Mouse (Mus musculus): ENCODE data around the gene Prdm1.

Prdm1 gene

GRCm38 (mm10) chr10:44456757-44457595 is 71.3 kb downstream of the Prdm1 start:
- no peak for DNase-seq (ENCODE audit: low read depth)

DNA sequence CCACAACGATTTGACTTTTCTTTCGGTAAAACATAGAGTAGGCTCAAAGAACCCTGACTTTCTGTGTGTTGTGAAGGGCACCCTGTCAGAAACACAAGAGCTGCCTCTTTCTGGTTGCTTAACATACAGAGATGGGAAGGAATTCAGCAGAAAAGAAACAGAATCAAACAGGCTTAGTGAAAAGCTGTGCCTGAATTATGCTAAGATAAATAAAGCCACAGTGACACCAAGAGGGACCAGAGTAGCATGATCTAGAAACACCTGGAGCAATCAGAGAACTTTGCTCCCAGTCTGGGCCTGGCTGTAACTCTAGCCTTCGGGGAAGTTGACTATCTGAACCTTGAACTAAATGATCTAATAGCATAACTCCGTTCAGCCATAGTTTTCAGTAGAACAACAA is 73.5 kb downstream of the Prdm1 start:
- DNase-seq (ENCODE audit: low read depth), result peak; percentile 20

DNA sequence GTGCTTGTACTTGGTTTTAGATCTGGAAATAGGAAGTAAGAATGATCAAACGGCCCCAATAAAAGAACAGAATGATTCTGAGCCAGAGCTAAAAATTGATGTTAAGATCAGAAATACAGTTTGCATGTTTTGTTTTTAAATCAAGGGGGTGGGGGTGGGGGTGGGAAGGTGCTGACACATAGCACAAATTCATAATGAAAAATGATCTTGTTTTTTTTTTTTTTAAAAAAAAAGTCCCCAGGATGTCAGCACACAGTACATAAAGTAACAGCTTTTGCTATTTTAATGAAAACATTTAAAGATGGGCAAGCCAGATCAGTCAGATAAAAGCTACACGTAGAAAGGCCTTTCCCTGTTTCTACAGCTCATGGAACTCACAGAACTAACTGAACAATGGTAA is 74.2 kb downstream of the Prdm1 start:
- no peak for DNase-seq (ENCODE audit: low read depth)

DNA sequence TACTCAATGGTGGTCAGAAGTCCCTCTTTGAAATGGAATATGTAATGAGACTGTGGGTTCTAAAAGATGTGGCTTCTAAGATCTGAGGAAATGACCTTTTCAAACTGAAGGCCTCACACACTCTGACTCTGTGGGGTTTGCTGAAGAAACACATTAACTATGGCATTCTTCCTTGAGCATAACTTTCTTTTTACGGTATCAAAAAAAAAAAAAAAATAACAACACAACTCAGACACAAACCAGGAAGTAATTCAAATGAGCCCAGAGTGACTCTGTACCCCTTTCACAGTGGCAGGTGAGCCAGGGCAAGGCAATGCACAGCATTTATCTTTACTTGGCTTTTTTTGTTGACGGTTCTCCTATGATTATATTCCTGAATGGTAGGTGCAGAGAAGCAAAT is 77.5 kb downstream of the Prdm1 start:
- no peak for DNase-seq (ENCODE audit: low read depth)

DNA sequence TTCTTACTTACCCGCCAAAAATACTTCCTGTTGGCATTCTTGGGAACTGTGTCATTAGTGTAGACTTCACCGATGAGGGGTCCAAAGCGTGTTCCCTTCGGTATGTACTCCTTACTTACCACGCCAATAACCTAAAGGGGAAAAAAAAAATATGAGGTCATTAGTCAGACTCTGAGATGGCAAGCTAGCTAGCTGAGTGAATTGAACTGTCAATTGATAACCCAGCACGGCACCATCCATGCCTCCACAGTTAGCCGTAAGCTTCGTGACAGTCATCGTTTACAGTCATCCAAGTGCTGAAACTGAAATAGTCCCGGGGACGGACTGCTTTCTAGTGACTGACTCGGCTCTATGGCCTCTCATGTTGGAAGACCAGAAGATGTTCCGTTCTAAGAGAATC is 78.2 kb downstream of the Prdm1 start:
- no peak for DNase-seq (ENCODE audit: low read depth)

GRCm38 (mm10) chr10:44449666-44450065 is 78.6 kb downstream of the Prdm1 start:
- peak; percentile 47 for DNase-seq (ENCODE audit: low read depth)

GRCm38 (mm10) chr10:44448165-44448564 is 80.1 kb downstream of the Prdm1 start:
- no peak for DNase-seq (ENCODE audit: low read depth)

DNA sequence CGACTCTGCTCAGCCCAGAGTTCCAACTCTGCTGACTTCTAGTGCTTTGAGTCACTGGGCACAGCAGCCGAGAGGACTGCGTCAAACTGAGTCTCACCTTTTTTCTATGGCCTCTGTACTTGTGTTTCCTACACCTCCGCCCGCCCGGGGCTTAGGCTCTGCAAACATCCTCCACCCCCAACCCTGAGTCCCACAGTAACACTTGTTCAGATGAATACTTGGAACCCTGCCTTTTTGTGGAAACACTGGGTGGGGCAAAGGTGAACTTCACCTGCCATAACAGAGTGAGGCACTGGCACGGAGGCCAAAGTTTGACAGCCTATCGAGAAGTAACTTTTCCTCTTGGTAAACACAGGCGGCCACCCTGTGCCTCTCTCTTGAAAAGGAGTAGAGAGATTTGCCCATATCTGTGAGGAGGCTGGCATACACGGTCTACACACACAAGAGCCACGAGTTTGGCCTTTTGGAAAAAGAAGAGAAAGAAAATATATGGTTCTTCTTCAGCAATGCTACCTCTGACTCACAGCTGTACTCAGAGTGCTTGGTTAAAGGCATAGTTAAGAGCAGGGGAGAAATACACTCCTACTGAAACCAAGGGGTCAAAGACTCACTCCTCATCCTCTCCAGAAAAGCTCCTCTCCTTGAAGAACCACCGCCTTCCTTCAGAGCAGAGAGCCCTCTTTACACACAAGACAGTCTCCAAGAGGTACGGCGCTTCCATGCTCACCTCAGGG is 80.7 kb downstream of the Prdm1 start:
- no peak for DNase-seq (ENCODE audit: low read depth)

DNA sequence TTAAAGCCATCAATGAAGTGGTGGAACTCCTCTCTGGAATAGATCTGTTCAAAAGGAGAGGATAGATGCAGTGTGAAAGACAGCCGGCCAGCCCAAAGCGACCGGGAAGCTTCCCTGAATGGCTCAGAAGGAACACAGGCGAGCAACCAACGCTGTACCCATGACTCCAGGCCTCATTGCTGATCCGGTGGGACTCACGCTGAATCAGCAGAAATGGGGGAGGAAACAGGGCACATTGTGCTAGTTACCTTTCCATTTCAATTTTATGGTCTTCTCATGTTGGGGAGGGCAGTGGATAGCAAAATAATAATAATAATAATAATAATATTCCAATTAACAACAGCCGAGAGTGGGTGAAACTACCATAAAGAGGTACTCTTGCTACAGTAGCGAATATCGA is 81.3 kb downstream of the Prdm1 start:
- DNase-seq (ENCODE audit: low read depth), result no peak

DNA sequence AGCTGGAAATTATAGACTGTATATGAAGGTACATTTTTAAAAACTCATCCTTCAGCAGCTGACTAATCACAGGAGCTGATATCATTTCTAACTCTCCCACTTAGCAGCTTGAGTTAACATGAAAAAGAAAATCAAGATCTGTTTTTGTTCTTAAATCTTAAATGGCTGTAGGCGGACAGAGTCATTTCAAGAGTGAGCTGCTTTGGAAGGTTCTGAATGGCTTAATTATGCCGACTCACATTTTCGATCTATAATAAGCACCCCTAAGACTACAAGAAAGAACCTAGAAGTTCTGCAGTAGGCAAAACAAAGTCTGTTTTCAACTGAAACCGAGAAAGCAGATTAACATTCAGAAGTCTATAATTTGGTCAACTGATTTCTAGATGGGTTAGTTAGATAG is 83.9 kb downstream of the Prdm1 start:
- DNase-seq (ENCODE audit: low read depth), result no peak

DNA sequence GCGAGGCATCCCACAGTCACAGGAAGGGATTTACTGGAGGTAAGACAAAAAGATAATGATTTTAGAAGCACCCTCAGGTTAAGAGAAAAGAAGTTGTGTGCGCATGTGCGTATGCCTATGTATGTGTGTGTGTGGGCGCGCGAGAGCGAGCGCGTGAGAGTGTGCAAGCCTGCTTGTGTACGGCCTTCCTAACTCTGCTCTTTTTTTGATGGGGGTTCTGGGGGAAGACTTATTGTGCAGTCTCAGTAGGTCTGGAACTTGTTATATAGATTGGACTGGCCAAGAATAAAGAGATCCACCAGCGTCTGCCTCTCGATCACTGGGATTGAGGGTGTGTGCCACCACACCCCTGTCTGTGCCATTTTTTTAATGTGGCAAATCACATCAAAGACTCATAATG is 84.6 kb downstream of the Prdm1 start:
- no peak for DNase-seq (ENCODE audit: low read depth)

- peak; percentile 23 for DNase-seq (ENCODE audit: low read depth)
Observed at GRCm38 (mm10) chr10:44439732-44440131, 88.6 kb downstream of the Prdm1 start.

DNA sequence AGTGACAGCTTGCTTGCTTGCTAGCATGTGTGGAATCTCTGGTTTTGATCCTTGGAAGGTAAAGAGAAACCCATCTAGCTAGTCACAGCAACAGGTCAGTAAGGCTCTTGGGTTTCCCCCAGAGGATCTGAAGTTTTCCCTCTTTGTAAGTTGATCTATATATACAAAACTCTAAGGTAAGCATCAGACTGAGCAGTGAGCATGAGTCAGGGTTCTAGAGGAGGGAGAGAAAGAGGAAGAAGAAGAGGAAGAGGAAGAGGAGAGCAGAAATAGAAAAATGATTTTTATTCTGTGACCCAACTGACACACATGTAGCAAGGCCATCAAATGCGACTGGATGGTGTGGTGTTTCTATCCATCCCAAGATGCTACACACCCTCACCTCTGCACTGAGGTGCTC is 90.7 kb downstream of the Prdm1 start:
- DNase-seq (ENCODE audit: low read depth), result no peak

DNA sequence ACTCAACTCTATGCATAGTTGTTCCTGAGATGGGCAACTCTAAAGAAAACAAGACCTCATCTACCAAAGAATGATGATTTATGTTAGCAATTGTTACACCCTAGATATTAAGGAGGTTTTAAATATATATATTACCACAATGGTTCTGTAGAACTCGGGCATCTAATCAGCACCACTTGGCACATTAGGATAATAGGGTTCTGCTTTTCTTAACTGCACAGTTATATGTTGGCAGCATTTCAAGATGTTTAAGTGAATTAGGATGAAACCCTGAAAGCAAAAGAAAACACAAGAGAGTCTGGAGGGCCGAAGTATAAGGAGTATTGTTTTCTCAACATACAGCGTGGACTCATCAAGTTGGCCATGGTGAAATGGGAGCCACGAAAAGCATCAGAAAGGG is 92.3 kb downstream of the Prdm1 start:
- DNase-seq (ENCODE audit: low read depth), result no peak

GRCm38 (mm10) chr10:44434702-44435181 is 93.6 kb downstream of the Prdm1 start:
- DNase-seq (ENCODE audit: low read depth), result peak; percentile 60

DNA sequence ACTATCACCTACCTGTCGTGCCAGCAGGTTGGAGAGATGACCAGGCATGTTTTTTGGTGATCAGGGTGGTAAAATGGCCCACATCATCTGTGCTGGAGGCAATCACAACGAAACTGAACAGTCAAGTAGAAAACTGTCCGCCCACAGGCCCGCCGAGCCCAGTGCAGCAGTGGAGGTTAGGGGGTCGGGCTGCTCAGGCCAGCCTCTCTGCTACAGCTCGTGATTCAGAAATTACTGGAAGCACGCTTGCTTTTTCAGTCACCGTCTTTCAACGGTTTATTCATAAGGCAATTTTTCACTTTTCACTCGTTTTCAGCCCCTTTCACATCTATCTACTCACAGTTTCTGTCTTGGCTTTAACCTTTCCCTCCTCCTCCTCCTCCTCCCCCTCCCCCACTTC is 96.1 kb downstream of the Prdm1 start:
- DNase-seq (ENCODE audit: low read depth), result no peak

DNA sequence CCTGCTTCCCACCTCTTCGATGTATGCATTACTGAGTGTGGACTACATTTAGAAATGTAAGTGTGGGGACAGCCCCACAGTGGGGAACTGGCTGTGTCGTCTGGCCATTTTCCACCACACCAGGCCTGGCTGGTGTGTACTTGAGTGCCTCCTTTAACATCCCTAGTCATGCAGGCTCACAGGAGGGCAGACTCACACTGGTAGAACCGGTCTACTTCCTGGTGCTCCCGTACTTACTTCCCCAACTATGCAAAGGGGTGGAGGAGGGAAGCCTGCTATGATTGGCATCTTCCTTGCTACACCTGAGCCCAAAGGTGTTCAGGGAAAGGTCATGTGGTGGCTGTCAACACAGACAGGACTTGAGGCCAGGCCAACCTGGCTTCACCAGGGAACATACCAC is 96.6 kb downstream of the Prdm1 start:
- DNase-seq (ENCODE audit: low read depth), result no peak

DNA sequence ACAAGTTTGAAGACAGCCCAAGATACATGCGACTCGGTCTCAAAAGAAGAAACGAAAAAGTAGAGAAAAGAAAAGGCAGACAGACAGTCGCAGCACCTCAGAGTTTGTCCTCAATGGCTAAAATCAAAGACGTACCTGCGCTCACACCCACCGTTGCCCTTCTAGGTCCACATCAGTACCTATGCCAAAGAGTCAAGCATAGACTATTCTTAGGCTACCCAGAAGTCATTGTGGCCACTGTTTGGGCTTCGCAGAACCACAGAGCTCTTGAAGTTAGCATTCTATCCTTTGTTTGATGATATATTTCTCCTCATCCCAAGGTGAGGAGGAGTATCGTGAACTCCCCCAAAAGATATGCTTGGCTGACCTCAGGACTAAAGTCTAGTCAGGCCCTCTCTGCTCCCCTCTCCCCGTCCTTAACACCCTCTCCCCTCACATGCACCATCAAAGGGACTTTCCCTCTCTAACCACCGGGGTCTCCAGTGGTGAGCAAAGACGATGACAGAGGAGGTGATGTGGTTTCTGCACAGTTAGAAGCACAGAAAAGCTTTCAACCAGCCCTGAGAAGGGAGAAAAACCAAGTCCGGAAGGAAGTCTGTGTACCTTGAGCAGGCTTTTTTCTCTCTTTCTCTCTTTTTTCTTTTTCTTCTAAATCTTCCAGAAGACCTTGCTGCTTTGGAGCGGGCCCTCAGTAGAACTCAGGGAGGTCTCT is 99.0 kb downstream of the Prdm1 start:
- no peak for DNase-seq (ENCODE audit: low read depth)

DNA sequence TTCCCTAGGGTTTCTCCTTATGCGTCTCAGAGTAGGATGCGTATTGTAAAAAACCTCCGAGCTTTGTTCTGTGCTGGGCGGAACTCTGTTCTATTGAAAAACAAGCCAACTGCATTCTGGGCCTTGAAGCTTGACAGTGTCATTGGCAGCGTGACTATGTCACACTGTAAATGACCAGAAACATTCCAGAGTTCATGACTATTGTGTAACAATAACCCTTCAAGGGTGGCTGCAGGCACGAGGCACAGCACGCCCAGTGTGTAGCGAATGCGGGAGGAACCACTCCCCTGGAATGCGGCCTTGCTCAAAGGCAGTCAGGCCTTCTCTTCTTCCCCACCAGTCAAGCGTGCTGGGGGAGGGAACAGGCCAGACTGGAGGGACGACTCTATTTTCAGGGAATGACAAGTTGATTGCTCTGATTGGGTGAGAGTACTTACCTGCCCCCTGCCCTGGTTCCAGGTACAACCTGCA is 100.4 kb downstream of the Prdm1 start:
- no peak for DNase-seq (ENCODE audit: low read depth)

DNA sequence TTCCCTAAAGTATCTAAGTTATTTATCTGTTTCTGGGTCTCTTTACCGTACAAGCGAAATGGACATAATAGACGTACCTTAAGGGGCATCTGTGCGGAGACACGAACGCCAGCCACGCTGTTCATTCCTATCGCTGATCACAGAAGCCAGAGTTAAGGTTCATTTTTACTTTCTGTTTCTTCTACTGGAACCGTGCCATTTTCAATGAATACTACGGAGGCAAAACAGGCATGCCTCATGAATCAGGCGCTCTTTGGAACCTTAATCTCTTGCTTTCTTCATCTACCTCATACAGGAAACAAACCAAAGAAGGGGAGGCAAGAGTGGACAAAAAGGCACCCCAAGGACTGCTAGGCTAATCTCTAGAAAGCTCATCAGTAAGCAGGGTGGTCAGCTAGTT is 100.9 kb downstream of the Prdm1 start:
- no peak for DNase-seq (ENCODE audit: low read depth)

DNA sequence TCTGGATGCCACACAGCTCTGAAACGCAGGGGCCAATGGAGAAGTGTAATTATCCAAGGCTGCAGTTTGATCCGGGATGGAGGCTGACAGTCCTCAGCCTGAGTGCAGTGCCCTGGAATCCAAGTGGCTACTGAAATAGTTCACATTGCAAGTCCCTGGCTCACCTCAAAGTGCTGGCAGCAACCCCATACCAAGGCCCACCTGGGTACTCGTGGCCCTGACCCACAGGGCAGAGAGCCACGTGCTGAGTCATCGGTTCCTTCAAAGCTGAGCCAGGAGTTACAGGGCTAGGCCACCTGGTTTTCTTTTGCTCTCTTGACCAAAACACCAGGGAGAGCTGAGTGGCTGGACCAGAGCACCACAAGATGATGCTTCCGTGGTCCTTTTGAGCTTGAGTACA is 103.3 kb downstream of the Prdm1 start:
- DNase-seq (ENCODE audit: low read depth), result no peak

- no peak for DNase-seq (ENCODE audit: low read depth)
Observed at GRCm38 (mm10) chr10:44421896-44422295, 106.4 kb downstream of the Prdm1 start.

- DNase-seq (ENCODE audit: low read depth), result no peak
Observed at GRCm38 (mm10) chr10:44420211-44420610, 108.1 kb downstream of the Prdm1 start.
